Mouse (Mus musculus): ENCODE data around the gene Eif4h. TPM values are rescaled to one million over a fixed set of nuclear protein-coding genes. Genes with fewer than 3 reads are reported as not detected.
A peak's percentile ranks its signal among the peaks of the same experiment; 100 is the strongest.

Eif4h gene
- polyA plus RNA-seq, 1 experiment from 2014 or later, result 321 TPM

DNA sequence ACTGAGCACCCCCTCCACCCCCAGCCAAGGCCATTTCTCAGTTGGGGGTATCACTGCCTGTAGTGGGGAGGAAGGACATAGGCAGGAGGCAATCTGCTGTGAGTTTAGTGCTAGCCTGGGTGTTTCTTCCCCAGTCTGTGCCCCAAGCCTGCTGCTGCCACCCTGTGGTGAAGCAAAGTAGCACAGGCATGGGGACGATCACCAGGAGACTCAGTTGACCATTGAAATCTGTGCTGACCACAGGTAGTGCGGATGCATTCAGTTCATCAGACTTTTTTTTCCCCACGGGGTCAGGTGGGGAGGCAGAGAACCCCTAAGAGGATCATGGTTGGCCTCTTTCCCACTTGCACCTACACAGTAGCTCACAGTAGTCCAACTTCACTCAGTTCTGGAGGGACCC lies 22.2 kb downstream of the Eif4h start:
- Histone ChIP-seq H3K4me2 (ENCODE audit: low read length) (no peak overlapping the region), H3K27ac (ENCODE audit: low read length) (no peak overlapping the region), H3K4me1 (ENCODE audit: control insufficient read depth, insufficient read depth, low read length) (no peaks in the 10 kb centered on the region), H3K9me3 (replicated peaks; ENCODE audit: control insufficient read depth, low read length, poor library complexity, severe bottlenecking) (no peaks in the 10 kb centered on the region), H3K9ac (ENCODE audit: low read depth, low read length) (no peak overlapping the region), H3K4me3 (ENCODE audit: low read depth, low read length) (no peak overlapping the region), H3K36me3 (ENCODE audit: control insufficient read depth, insufficient read depth, low read length) (peaks cover 36% of the 10 kb centered on the region), H3K27me3 (ENCODE audit: control insufficient read depth, insufficient read depth, low read depth, low read length) (no peaks in the 10 kb centered on the region)
- no peak for ATAC-seq
- 68% methylated on average over 3 of the region's 3 CpGs for WGBS

DNA sequence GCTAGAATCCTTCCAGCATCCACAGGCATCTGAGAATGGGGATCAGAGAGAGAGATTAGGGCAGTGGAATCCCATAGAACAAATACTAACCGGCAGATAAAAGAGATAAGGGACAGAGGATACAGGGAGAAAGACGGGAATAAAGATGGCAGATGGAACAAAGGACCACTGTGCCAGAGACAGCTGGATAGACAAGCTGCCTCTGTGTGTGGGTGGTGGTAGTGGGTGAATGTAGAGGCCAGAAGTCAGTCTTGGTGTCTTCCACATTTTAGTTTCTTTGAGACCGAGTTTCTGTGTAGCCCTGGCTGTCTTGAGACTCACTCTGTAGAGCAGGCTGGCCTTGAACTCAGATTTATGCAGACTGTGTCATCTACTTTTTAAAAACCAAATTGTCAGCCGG lies 23.5 kb downstream of the Eif4h start:
- Histone ChIP-seq H3K4me2 (ENCODE audit: low read length) (no peak overlapping the region), H3K4me3 (ENCODE audit: low read depth, low read length) (no peak overlapping the region), H3K36me3 (ENCODE audit: control insufficient read depth, insufficient read depth, low read length) (peaks cover 23% of the 10 kb centered on the region), H3K9me3 (replicated peaks; ENCODE audit: control insufficient read depth, low read length, poor library complexity, severe bottlenecking) (no peaks in the 10 kb centered on the region), H3K27me3 (ENCODE audit: control insufficient read depth, insufficient read depth, low read depth, low read length) (no peaks in the 10 kb centered on the region), H3K9ac (ENCODE audit: low read depth, low read length) (no peak overlapping the region), H3K4me1 (ENCODE audit: control insufficient read depth, insufficient read depth, low read length) (no peaks in the 10 kb centered on the region), H3K27ac (ENCODE audit: low read length) (no peak overlapping the region)
- WGBS, result 67% methylated on average over 4 of the region's 4 CpGs
- ATAC-seq, result no peak

- Histone ChIP-seq H3K27me3 (ENCODE audit: control insufficient read depth, insufficient read depth, low read depth, low read length) (no peaks in the 10 kb centered on the region), H3K4me3 (ENCODE audit: low read depth, low read length) (no peak overlapping the region), H3K9me3 (replicated peaks; ENCODE audit: control insufficient read depth, low read length, poor library complexity, severe bottlenecking) (no peaks in the 10 kb centered on the region), H3K4me1 (ENCODE audit: control insufficient read depth, insufficient read depth, low read length) (no peaks in the 10 kb centered on the region), H3K4me2 (ENCODE audit: low read length) (no peak overlapping the region), H3K9ac (ENCODE audit: low read depth, low read length) (no peak overlapping the region), H3K36me3 (ENCODE audit: control insufficient read depth, insufficient read depth, low read length) (peaks cover 19% of the 10 kb centered on the region), H3K27ac (ENCODE audit: low read length) (no peak overlapping the region)
- WGBS, result 87% methylated on average over 8 of the region's 8 CpGs
- 0 out of 2 replicates have a peak, but pooled peaks have one; percentile 11 for ATAC-seq
Measured at GRCm38 (mm10) chr5:134615380-134615779, 23.9 kb downstream of the Eif4h start.

GRCm38 (mm10) chr5:134614802-134615201 lies 24.5 kb downstream of the Eif4h start, which contains the start of gene Lat2:
Gene Lat2, minus strand, starts transcription at chr5:134615025.
- H3K4me3 ChIP-seq (ENCODE audit: low read depth, low read length), result no peak within 1 kb of the TSS
- H3K36me3 ChIP-seq (ENCODE audit: control insufficient read depth, insufficient read depth, low read length), result peaks cover 16% of the 10 kb centered on the region
- H3K9ac ChIP-seq (ENCODE audit: low read depth, low read length), result no peak within 1 kb of the TSS
- ATAC-seq, result no peak
- no peaks in the 10 kb centered on the region for H3K4me1 ChIP-seq (ENCODE audit: control insufficient read depth, insufficient read depth, low read length)
- no peak within 1 kb of the TSS for H3K4me2 ChIP-seq (ENCODE audit: low read length)
- H3K9me3 ChIP-seq (replicated peaks; ENCODE audit: control insufficient read depth, low read length, poor library complexity, severe bottlenecking), result no peaks in the 10 kb centered on the region
- H3K27me3 ChIP-seq (ENCODE audit: control insufficient read depth, insufficient read depth, low read depth, low read length), result no peaks in the 10 kb centered on the region
- 91% methylated on average over 7 of the region's 7 CpGs for WGBS
- H3K27ac ChIP-seq (ENCODE audit: low read length), result no peak within 1 kb of the TSS

DNA sequence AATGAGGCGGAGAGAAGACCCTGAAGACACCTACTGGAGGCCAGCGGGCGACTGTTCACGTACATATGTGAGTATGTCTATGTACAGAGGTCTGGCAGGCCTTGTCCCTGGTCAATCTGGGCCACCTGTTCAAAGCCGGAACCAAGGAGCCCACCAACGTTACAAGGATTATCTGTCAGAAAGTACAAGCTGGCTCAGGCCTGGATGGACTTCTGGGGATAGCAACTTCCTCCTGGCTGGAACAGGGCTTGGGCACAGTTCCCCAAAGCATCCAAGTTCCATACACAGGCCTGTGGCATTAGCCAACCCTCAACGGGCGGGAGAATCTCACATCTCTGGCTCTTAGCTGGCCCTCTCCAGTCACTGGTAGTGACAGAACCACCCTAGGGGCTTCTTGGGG lies 25.0 kb downstream of the Eif4h start:
- no peak overlapping the region for H3K9ac ChIP-seq (ENCODE audit: low read depth, low read length)
- no peak overlapping the region for H3K27ac ChIP-seq (ENCODE audit: low read length)
- no peaks in the 10 kb centered on the region for H3K4me1 ChIP-seq (ENCODE audit: control insufficient read depth, insufficient read depth, low read length)
- no peaks in the 10 kb centered on the region for H3K27me3 ChIP-seq (ENCODE audit: control insufficient read depth, insufficient read depth, low read depth, low read length)
- 93% methylated on average over 8 of the region's 8 CpGs for WGBS
- peaks cover 16% of the 10 kb centered on the region for H3K36me3 ChIP-seq (ENCODE audit: control insufficient read depth, insufficient read depth, low read length)
- H3K4me3 ChIP-seq (ENCODE audit: low read depth, low read length), result no peak overlapping the region
- H3K9me3 ChIP-seq (replicated peaks; ENCODE audit: control insufficient read depth, low read length, poor library complexity, severe bottlenecking), result no peaks in the 10 kb centered on the region
- no peak overlapping the region for H3K4me2 ChIP-seq (ENCODE audit: low read length)
- ATAC-seq, result no peak

GRCm38 (mm10) chr5:134613727-134614126 lies 25.6 kb downstream of the Eif4h start:
- no peak for ATAC-seq
- H3K27me3 ChIP-seq (ENCODE audit: control insufficient read depth, insufficient read depth, low read depth, low read length), result no peaks in the 10 kb centered on the region
- no peak overlapping the region for H3K4me2 ChIP-seq (ENCODE audit: low read length)
- H3K9me3 ChIP-seq (replicated peaks; ENCODE audit: control insufficient read depth, low read length, poor library complexity, severe bottlenecking), result no peaks in the 10 kb centered on the region
- H3K4me1 ChIP-seq (ENCODE audit: control insufficient read depth, insufficient read depth, low read length), result no peaks in the 10 kb centered on the region
- H3K9ac ChIP-seq (ENCODE audit: low read depth, low read length), result no peak overlapping the region
- no peak overlapping the region for H3K27ac ChIP-seq (ENCODE audit: low read length)
- H3K4me3 ChIP-seq (ENCODE audit: low read depth, low read length), result no peak overlapping the region
- 83% methylated on average over 9 of the region's 9 CpGs for WGBS
- H3K36me3 ChIP-seq (ENCODE audit: control insufficient read depth, insufficient read depth, low read length), result peaks cover 11% of the 10 kb centered on the region

DNA sequence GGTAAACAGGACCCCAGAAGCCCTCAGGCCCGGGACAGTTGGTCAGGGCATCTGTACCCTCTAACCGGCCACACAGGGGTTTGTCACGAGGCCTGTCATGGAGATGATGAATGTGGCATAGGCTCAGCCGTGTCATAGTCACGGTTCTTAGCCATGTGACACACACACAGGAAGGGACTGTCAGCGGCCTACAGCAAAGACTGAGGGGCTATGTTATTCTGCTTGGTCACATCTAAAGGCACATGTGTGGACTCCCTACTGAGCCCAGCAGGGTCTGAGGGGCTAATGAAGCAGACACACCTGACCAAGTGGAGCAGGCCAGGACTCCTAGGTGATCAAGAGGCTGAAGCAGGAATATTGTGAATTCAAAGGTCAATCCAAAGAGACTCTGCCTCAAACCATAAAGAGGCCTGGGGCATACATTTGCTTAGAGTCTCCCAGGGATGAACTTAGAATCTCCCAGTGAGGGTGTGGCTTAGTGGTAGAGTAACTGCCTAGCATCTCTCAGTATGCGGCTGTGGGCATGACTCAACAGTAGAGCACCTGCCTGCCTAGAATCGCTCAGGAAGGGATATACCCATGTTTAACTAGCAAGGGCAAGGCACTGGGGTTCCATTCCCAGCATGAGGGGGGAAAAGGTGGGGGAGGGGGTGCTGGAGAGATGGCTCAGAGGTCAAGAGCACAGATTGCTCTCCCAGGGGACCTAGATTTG lies 27.3 kb downstream of the Eif4h start:
- WGBS, result 73% methylated on average over 8 of the region's 8 CpGs
- no peak for ATAC-seq
- H3K9ac ChIP-seq (ENCODE audit: low read depth, low read length), result no peak overlapping the region
- no peak overlapping the region for H3K4me3 ChIP-seq (ENCODE audit: low read depth, low read length)
- no peaks in the 10 kb centered on the region for H3K36me3 ChIP-seq (ENCODE audit: control insufficient read depth, insufficient read depth, low read length)
- no peak overlapping the region for H3K4me2 ChIP-seq (ENCODE audit: low read length)
- no peaks in the 10 kb centered on the region for H3K9me3 ChIP-seq (replicated peaks; ENCODE audit: control insufficient read depth, low read length, poor library complexity, severe bottlenecking)
- H3K27me3 ChIP-seq (ENCODE audit: control insufficient read depth, insufficient read depth, low read depth, low read length), result no peaks in the 10 kb centered on the region
- no peak overlapping the region for H3K27ac ChIP-seq (ENCODE audit: low read length)
- no peaks in the 10 kb centered on the region for H3K4me1 ChIP-seq (ENCODE audit: control insufficient read depth, insufficient read depth, low read length)

DNA sequence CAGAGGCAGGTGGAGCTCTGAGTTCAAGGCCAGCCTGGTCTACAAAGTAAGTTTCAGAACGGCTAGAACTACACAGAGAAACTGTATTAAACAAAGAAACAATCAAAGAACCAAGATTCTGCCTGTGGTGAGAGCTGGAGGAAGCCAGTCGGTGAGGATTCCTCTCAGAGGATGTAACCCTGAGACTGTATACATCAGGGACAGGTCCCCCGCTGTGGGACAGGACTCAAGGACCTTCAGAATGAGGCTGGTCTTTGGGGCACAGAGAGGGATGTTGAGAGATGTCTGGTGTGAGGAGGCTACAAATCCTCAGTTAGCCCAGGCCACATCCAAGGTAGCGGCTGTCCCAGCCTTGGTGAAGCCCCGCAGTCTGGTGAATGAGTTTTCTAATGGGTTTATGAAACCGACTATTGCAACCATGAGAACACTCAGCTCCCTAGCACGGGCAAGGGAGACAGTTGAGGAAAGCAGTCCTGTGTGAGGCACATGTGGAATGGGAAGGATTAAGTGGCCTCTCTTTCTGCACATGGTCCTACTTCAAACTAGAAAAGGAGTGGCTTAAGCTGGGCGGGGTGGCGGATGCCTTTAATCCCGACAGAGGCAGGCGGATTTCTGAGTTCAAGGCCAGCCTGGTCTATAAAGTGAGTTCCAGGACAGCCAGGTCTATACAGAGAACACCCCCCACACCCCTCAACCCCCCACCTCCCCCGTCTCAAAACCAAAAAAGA lies 29.2 kb downstream of the Eif4h start:
- Histone ChIP-seq H3K4me3 (ENCODE audit: low read depth, low read length) (no peak overlapping the region), H3K4me1 (ENCODE audit: control insufficient read depth, insufficient read depth, low read length) (no peaks in the 10 kb centered on the region), H3K9me3 (replicated peaks; ENCODE audit: control insufficient read depth, low read length, poor library complexity, severe bottlenecking) (no peaks in the 10 kb centered on the region), H3K9ac (ENCODE audit: low read depth, low read length) (no peak overlapping the region), H3K4me2 (ENCODE audit: low read length) (no peak overlapping the region), H3K27ac (ENCODE audit: low read length) (no peak overlapping the region), H3K36me3 (ENCODE audit: control insufficient read depth, insufficient read depth, low read length) (no peaks in the 10 kb centered on the region), H3K27me3 (ENCODE audit: control insufficient read depth, insufficient read depth, low read depth, low read length) (no peaks in the 10 kb centered on the region)
- 81% methylated on average over 12 of the region's 12 CpGs for WGBS
- ATAC-seq, result no peak

- Histone ChIP-seq H3K4me2 (ENCODE audit: low read length) (no peak overlapping the region), H3K27ac (ENCODE audit: low read length) (no peak overlapping the region), H3K36me3 (ENCODE audit: control insufficient read depth, insufficient read depth, low read length) (no peaks in the 10 kb centered on the region), H3K9me3 (replicated peaks; ENCODE audit: control insufficient read depth, low read length, poor library complexity, severe bottlenecking) (no peaks in the 10 kb centered on the region), H3K27me3 (ENCODE audit: control insufficient read depth, insufficient read depth, low read depth, low read length) (no peaks in the 10 kb centered on the region), H3K4me3 (ENCODE audit: low read depth, low read length) (no peak overlapping the region), H3K9ac (ENCODE audit: low read depth, low read length) (no peak overlapping the region), H3K4me1 (ENCODE audit: control insufficient read depth, insufficient read depth, low read length) (no peaks in the 10 kb centered on the region)
- ATAC-seq, result no peak
- 63% methylated on average over 5 of the region's 5 CpGs for whole genome bisulfite sequencing
Measured at GRCm38 (mm10) chr5:134607121-134607520, 32.2 kb downstream of the Eif4h start.
